Mouse (Mus musculus) brain, adult 2 months (tissue): ENCODE measurements around the gene Fam98c.
"Not testable (repeated sequence)": the region's sequence is repeated elsewhere in the genome, so short reads cannot be mapped to it uniquely, and the experiment has no call there.

Experiments used
- DNase-seq: peaks from one replicate; pipeline ENCODE4 v3.0.0; 2011; ENCODE audit warnings: low read depth, low spot score

Fam98c gene

GRCm38 (mm10) chr7:29155838-29156782 is at the start of gene Fam98c:
Gene Fam98c, minus strand, starts transcription at chr7:29156234.
- peak; percentile 97 for DNase-seq

- no peak for DNase-seq
These were observed 46.5 kb upstream of the Fam98c start for GRCm38 (mm10) chr7:29202577-29202976.

GRCm38 (mm10) chr7:29194230-29194629 is 38.2 kb upstream of the Fam98c start:
- DNase-seq, result not testable (repeated sequence)

GRCm38 (mm10) chr7:29181323-29181722 is 25.3 kb upstream of the Fam98c start:
- DNase-seq, result not testable (repeated sequence)

GRCm38 (mm10) chr7:29180854-29181236 is 24.8 kb upstream of the Fam98c start:
- no peak for DNase-seq

GRCm38 (mm10) chr7:29180077-29180853 is 24.2 kb upstream of the Fam98c start, which contains the start of gene Psmd8:
Gene Psmd8, minus strand, starts transcription at chr7:29180701.
- peak; percentile 99 for DNase-seq

- DNase-seq, result no peak
These were observed 23.3 kb upstream of the Fam98c start for GRCm38 (mm10) chr7:29179323-29179722.

GRCm38 (mm10) chr7:29178106-29178505 is 22.1 kb upstream of the Fam98c start:
- no peak for DNase-seq

GRCm38 (mm10) chr7:29172390-29173016 is 16.5 kb upstream of the Fam98c start:
- DNase-seq, result no peak

GRCm38 (mm10) chr7:29171562-29172097 is 15.6 kb upstream of the Fam98c start:
- no peak for DNase-seq

- no peak for DNase-seq
These were observed 14.9 kb upstream of the Fam98c start for GRCm38 (mm10) chr7:29170755-29171561.

- peak; percentile 75 for DNase-seq
These were observed 14.2 kb upstream of the Fam98c start, which contains the start of the genes Ggn and Spred3 for GRCm38 (mm10) chr7:29170066-29170754. Gene Ggn, plus strand, starts transcription at chr7:29170210. Gene Spred3, minus strand, starts transcription at chr7:29170411.

- DNase-seq, result peak; percentile 94
These were observed 13.4 kb upstream of the Fam98c start for GRCm38 (mm10) chr7:29169231-29170065.

- no peak for DNase-seq
These were observed 12.8 kb upstream of the Fam98c start for GRCm38 (mm10) chr7:29168791-29169230.

GRCm38 (mm10) chr7:29168121-29168695 is 12.2 kb upstream of the Fam98c start:
- peak; percentile 62 for DNase-seq

GRCm38 (mm10) chr7:29167656-29168055 is 11.6 kb upstream of the Fam98c start:
- DNase-seq, result no peak

GRCm38 (mm10) chr7:29162750-29163525 is 6.9 kb upstream of the Fam98c start:
- DNase-seq, result no peak

GRCm38 (mm10) chr7:29162294-29162693 is 6.3 kb upstream of the Fam98c start:
- no peak for DNase-seq
